Mouse (Mus musculus) skeletal muscle tissue, adult 2 months (tissue): ENCODE data around the gene Filip1.

ENCODE experiments used
- DNase-seq: peaks from one replicate; pipeline ENCODE4 v3.0.0-alpha.2; 2012; ENCODE audit warnings: low read depth, low spot score

The Filip1 gene

DNA sequence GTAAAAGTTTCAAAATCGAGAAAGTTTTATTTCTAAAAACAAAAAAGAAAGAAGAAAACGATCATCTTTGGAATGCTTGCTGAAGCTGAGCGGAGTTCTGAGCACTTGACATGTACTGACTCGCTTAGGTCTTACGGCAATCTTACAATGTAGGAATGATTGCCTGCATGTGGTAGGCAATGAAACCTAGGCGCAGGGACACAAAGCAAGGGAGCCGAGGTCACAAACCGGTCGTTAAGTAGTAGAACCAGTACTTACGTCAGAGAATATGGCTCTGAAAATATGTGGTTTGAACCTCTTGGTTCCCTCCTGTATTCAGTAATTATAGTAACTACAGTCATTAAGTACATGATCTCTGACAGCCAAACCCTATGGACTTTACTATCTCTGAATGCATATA, 29.4 kb downstream of the Filip1 start:
- DNase-seq: no peak

DNA sequence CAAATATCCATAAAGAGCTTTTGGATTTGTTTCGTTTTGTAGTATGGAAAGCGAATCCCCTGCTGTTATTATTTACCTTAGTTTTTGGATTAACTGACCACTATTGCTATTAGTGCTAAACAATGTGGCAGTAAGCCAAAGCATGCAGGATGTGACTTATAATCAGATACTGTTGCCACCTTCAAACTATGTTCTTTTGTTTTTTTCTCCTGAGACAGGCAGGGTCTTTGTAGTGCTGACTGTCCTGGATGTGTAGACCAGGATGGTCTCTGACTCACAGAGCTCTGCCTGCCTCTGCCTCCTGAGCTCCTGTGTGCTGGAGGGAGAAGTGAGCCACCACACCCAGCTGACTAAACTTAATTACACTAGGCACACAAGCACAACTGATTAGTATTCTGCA, 33.4 kb downstream of the Filip1 start:
- no peak for DNase-seq

DNA sequence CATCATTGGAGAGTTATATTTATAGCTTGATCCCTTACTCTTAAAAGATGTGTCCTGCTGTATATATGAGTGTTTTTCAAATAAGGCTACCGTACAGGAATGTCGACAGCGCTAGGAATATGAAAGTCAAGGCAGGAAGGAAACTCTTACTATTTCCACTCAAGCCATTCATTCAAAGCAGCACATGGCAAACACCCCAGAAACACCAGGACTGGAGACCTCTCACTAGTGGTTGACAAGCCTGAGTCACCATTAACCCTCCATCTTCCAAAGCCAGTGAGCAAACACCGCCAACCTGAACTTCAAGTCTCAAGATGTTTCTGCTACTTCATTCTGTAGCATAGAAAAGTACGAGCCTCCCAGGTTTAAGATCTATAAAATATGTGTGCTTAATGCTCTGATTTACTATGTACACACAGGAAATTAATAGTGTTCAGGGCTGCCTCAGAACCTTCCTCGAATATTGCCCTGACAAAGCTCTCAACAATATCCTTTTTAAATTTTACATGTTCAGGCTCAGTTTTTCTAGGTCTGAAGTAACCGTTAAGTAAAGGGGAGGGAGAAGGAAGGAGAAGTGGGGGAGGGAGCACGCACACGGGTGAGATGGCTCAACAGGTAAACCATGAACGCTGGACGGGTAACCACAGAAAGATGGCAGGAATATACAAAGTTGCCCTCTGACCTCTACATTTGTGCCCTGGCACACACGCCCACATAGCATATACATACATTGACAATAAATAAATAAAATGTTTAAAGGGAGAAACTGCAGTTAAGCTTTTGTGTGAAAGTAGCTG, 34.2 kb downstream of the Filip1 start:
- no peak for DNase-seq

DNA sequence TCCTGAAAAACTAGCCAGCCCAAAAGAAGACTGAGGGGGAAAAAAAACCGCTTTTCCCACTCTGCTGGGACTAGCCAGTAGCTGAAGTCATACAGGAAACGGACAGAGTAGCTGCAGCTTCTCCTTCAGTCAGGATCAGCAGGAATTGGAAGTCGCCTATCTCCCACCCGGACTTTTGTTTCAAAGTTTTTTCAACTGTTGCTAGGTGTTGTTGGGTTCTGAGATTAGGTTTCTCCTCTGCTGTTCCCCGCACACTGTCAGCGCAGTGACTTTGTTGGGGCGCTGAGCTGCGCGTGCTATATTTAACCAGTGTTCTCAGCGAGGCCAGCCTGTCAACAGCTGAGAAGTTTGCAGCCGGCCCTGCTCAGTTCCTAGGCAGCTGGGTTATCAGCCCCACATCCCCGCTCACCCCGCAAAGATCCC, 35.1 kb downstream of the Filip1 start:
- peak; percentile 87 for DNase-seq

DNA sequence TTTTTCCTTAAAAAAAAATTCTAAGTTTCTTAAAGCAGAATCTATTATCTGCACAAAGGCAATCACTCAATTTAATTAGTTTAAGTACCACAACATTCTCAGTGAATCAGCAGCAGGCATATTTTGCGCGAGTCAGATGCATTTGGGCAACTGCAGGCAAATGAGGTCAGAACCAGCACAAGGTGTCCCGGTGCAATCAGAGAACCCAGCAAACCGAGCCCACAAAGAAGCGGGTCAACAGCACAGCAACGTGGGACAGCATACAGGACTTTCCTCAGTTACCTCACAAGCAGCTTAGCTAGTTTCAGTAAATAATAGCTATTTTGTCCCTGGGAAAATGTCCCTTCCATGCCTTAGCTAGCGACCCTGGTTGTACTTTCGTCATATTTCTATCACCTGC, 35.9 kb downstream of the Filip1 start:
- DNase-seq: peak; percentile 79

DNA sequence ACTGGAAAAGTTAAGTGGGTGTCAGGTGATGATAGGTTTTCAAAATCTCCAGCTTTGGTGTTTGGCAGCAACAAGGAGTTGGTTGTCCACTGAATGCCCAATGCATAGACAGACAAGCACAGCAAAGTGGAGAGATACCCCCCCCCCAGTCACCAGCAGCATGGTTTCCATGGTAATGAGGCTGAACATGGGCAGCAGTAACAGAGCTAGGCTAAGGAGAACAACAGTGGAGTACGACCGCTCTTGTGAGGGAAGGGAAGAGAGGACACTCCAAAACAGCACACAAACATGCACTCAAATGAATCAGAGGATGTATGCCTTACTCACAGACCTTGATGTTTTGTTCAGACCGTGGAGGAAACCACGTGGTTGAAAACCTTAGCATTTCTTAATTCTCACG, 37.5 kb downstream of the Filip1 start:
- DNase-seq: no peak

DNA sequence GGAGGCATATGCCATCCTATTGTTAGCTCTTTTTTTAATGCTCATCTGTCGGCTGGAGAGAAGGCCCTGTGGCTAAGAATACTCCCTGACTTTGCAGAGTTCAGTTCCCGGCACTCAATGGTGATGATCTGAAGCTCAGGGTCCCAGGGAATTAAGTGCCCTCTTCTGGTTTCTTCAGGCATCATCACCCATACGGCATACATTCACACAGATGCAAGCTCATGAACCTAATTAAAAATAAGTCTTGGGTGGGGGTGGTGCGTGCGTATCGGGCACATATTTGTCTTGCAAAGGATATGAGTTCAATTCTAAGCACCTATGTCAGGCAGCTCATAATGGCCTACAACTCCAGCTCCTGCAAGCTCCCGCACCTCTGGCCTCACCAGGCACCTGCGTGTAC, 39.1 kb downstream of the Filip1 start:
- DNase-seq: no peak

DNA sequence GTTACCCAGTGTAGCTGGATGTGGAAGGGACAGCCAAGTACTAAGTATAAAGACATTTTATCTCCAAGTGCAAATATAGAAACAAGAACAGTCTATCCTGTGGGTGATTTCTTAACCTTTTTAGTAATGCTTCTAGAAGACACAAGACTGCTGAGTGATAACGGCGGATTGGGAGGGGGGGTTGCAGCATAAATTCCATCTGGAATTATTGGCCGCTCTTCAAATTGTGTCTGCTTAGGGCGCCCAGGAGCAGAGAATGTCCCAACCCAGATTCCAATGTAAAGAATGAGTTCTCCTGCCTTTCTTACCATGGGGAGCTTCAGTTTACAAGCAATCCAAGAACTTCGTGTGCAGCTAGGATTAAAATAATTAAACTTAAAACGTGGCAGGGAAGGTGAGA, 39.9 kb downstream of the Filip1 start:
- no peak for DNase-seq

DNA sequence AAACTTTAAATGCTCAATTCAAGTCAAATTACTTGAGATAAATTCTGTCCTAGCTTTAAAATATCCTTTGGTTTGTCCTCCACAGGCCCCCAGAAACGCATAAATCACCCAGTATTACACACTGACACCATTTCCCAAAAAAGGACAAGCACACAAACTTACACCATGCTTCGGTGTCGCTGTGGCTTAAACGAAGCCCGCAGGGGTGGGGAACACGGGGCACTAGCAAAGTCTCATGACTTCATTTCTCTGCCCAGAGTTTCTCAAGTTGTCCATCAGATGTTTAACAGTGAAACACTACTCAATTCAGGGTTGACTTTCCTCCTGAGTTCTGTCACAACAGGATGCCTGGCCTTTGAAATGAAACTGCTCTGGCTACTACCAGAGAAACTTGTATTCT, 41.0 kb downstream of the Filip1 start:
- DNase-seq: no peak

DNA sequence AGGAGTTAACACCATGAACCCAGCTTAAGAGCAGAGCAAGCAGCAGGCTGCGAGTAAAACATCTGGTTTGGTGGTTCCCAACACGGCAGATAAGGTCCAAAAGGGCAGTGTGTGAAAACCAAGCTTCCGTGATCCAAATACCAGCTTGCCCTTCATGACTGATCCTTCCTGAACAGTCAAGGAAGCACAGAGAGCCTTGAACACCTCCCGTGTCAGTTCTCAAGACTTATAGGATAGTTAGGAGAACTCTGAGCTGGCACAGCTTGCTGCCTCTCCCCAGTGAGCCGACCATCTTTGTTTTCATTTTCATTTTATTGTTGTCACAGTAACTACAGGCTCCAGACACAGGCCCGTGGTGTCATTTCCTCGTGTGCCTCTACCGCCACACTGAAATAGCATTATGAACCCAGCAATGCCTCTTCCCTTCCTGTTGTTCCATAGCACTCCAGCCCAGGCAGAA, 42.0 kb downstream of the Filip1 start:
- no peak for DNase-seq

DNA sequence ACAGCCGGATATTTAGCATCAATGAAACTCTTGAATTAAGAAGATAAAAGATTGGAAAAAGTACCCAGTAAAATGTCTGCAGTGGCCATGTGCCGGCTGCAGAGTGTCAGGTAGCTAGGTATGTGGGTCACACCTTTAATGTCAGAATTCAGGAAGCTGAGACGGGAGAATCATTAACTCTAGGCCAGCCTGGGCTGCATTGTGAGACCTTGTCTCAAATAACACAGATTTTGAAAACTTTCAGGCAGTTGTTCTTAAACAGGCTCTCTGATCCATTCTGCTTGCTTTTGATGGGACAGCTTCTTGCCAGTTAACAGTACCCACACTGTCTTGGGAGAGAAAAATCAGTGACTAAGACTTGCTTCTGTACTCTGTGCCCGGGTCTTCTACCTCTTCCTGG, 43.1 kb downstream of the Filip1 start:
- DNase-seq: no peak

DNA sequence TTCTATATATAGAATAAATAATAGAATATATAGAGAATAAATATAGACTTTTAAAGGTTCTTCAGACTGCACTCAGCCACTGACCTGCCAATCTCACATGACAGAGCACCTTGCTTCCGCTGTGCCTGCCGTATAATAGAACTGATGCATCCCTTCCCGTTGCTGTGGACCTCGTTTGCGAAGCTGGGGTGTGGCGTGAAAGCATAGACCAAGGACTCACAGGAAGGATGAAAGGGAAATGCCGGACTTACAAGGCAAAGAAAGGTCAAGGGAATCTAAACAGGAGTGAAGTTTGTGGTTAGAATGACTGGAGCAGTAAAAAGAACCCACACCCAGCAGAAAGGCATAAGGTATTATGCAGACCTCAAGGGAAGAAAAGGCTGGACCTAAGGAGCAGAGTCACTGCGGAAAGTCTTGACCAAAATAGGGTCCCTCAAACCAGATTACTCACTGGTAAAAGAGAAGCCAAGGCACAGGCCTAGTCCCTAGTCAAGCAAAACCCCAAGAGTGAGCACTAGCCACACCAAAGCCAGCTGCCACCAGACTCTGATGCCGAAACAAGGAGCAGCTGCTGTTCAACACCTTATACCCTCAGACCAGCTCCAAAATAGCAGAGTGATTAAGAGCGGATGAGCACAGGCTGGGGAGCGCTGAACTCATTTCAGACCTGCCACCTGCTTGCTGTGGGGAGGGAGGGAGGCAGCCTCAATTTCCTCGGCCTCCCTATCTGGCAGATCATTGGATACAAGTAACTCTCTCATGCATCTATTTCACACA, 45.8 kb downstream of the Filip1 start:
- peak; percentile 57 for DNase-seq

DNA sequence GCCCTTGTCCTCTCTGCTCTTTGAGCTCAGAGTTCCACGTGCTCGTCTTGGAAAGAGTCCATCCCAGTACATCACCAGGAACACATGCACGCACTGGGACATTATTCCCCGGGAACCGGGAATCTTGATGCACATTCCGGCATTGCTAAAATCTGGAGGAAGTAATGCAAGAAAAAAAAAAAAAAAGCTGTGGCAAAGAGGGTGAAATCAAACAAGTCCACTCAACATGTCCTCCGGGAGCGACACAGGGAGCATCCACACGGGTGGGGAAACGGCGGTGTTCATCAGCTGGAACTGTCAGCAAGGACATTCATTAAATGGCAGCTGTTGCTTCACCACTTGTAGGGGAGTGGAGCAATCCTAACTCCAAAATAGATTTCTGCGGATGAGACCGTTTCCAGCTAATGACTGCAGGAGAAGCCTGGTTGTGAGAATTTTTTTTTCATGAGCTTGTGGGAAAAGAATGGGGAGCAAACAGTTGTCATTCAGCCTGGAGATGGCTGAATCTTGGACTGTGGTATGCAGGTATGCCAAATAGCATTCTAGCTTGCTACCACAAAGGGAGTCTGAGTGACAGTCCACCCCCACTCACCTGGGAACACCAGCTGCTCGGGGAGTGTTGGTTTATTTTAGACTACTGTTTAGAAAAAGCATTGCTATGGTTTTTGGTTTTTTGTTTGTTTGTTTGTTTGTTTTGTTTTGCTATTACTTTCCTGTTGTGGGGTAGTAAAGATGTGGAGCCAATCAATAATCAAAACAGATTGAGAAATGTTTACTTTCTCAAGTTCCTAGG, 46.9 kb downstream of the Filip1 start:
- DNase-seq: peak; percentile 77

DNA sequence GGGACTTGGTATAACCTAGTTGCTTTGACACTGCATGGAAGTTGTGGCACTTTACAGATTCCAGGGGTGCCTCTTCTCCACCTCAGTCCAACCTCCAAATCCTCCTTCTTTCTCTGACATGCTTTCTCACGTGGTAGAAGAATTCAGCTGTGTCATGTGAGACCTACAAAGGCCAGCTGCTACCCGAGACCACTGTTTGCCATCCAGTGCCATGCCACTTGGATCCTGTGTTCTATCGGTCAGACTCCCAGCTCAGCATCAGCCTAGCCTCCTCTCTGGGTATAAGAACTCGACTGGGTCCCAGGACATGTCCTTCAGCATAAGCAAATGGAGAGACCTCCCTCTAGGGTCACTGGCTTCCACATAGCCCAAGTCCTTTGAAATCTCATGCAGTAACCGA, 47.6 kb downstream of the Filip1 start:
- no peak for DNase-seq

DNA sequence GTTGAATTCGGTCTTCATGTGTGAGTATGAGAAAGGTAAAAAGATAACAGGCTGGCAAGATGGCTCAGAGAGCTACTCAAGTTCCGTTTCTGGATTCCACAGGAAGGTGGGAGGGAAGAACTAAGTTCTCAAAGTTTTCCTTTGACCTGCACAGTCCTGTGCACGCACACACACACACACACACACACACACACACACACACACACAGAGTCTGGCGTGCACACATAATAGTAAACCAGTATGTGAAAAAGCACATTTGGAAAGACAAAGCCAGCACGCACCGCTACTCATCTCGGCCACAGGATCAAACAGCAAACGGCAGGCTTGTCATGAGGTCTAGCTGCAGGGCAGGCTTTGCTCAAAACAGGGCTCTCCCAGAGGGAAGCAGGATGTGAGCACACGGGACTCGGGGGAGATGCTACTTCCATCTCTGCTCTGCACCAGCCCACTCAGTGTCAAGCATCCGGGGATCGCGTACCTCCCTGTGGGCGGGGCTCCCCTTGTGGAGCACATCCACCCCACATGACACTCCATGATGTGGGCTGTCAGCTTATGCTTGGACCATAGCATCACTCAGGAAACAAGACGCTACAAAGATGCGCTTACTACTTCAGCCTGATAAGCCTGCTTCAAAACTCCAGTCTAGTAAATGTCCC, 50.9 kb downstream of the Filip1 start:
- DNase-seq: peak; percentile 61

DNA sequence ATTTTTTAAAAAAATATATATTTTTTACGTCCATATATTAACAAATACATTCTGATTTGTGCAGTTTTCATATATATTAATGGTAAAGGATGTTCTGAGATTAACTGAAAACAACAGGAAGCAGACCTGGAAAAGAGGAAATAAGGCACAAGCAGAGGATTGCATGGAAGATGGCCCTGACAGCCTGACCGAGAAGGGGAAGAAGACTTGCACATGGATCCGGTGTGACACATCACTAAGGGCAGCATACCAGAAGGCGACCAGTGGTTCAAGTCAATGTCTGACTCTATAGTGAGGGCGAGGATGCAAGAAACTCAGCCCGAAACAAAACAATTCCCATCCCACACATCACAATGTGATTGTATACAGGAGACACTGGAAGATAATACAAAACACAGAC, 52.2 kb downstream of the Filip1 start:
- DNase-seq: no peak

DNA sequence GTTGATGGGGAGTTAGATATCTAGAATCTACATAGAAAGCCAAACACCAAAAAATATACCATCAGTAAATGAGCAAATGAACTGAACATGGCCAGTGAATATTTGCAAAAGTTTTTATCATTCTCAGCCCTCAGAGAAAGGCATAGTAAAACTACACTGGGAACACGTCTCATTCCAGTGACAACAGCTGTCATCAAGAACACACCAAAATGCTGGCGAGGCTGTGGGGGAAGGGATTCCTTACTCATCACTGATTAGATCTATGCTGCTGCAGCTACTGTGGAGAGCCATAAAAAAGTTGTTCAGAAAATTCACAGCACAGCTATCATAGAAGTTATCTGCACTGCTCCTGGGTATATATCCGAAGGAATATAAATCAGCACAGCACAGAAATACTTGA, 54.3 kb downstream of the Filip1 start:
- DNase-seq: no peak

DNA sequence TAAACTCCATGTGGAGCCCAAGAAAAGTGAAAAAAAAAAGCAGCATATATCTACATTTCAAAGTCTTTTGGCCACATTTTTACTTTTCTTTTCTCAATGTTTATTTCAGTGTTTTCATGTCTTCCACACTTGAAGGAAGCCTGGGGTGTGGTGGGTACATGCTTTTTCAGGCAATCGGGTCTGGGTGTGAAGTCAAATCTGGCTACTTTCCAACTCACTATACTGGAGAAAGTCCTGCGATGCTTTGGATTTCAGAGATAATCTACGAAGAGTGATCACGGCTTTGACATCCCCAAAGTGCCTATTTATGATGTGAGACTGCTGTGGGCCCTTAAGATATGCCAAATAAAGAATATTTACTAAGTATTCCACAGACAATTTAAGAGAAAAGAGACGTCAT, 57.7 kb downstream of the Filip1 start:
- DNase-seq: no peak

DNA sequence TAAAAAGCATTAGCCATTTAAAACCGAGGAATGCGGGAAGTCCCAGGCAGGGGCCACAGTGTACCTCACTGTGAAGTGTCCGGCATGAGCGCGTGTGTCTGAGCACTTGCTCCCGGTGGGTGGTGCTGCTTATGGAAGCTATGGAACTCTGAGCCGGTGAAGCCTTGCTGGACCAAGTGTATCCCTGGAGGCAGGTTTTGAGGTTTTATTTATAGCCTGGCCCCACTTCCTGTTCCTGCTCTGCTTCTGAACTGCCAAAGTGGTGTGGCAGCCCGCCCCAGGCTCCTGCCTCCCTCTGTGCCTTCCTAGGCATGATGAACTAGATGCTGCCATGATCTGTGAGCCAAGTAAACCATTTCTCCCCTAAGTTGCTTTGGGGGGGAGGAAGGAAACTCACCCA, 60.7 kb downstream of the Filip1 start:
- DNase-seq: peak; percentile 61

DNA sequence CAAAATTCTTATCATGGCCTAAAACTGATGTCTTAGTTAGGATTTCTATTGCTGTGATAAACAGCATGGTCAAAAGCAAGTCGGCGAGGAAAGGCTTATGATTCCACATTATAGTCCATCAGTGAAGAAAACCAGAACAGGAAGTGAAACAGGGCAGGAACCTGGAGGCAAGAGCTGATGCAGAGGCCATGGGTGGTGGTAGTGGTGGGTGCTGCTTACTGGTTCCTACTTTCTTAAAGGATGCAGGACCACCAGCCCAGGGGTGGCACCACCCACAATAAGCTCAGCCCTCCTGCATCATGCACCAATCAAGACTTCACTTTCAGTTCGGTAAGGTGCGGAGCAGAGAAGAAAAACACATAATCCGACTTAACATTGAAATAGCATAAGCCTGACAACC, 61.3 kb downstream of the Filip1 start:
- no peak for DNase-seq

DNA sequence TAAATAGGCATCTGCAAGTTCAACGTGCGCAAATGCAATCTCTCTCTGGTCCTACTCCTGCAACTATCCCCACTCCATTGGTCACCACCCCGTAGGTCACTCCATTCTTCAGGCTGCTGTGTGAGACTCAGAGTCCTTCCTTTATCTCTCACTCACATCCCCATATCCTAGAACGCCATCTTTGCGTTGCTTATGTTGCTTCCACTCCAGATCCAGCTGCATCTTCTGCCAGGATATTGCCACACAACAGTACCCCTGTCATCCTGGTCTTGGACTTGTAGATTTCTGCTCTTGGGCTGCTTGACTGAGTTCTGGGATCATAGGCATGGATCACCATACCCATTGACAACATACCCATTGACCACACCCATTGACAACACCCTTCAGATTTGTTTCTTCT, 62.0 kb downstream of the Filip1 start:
- DNase-seq: no peak

DNA sequence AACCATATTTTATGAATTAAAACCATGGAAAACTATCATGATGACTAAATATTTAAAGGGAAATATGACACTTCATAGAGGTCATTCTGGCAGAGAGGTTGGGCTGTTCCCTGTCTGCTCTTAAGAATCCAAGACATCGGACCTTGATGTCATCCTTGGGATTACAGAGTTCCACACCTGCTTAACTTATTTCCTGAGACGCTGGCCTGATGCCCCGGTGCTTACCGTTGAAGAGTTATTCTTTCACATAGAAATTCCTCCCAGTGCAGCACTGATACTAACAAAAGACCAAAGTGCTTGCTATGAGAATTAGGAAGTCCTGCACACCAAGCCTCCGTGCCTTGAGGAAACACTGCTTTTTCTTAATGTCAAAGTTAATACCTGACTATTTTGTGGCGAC, 62.6 kb downstream of the Filip1 start:
- no peak for DNase-seq
